Mouse (Mus musculus) liver, adult 2 months (tissue): Measurements from ENCODE around the gene Gucy2c.

Experiments
- CTCF ChIP-seq: fragments of 200-500 bp; IDR thresholded peaks from 2 replicates; pipeline ENCODE4 v1.5.1; 2011; ENCODE audit warnings: low read depth, low read length, control low read depth
- POLR2A ChIP-seq: fragments of 200-500 bp; IDR thresholded peaks from 2 replicates; pipeline ENCODE4 v1.6.1; 2011; ENCODE audit warnings: low read length, control low read depth; ENCODE audit not compliant: insufficient read depth; ENCODE audit errors: extremely low read depth

DNA sequence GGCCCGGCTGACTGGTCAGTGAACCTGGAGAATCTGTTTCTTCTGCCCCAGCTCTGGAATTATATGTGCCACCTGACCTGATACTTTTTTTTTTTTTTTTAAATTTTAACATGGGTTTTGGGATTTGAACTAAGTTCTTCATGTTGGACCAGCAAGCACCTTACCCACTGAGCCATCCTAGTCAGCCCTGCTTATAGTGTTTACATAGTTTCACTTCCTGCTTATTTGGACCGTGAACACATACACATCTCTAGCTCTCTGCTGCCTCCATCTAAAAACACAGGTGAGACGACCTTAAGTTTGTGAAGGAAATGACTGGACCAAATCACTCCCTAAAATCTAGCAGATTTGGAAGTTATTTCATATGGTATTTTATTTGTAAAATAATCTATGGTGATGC lies 58.4 kb downstream of the Gucy2c start:
- no peak for TF ChIP-seq CTCF
- TF ChIP-seq POLR2A: no peak
